Mouse (Mus musculus): ENCODE measurements at regions not wholly inside any gene's neighbourhood (a gene's known extent, or its start where the extent isn't known, plus 50 kb on each side); places are given as distances from the start of the nearest gene placed in this dataset.

DNA sequence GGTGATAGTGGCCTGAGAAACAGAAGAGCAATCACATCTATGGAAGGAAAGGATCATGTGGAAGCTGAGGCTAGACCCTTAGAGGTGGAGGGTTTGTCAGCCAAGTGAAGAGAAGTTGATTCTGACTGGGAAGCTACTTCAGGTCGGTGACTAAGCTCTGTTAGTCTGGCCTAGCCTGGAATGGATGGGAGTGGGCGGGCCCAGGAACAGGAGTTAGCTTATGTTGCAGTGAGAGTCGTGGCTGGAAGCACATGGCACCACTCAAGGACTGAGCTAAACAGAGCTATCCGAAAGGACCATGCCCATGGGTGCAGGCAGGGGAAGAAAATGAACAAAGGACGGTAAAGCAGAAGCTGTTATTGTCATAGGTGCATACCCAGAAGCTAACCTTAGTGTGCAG, 199.6 kb upstream of the Klf12 start:
- Histone ChIP-seq H3K9ac (ENCODE audit: low read depth, low read length) (no peak overlapping the region), H3K36me3 (ENCODE audit: control insufficient read depth, insufficient read depth) (no peaks in the 10 kb centered on the region), H3K4me2 (ENCODE audit: low read depth, low read length) (no peak overlapping the region), H3K27ac (ENCODE audit: low read length) (no peak overlapping the region), H3K27me3 (ENCODE audit: control insufficient read depth, insufficient read depth, low read depth, low read length) (no peaks in the 10 kb centered on the region), H3K4me1 (ENCODE audit: control insufficient read depth, low read depth, low read length) (no peaks in the 10 kb centered on the region), H3K4me3 (ENCODE audit: low read depth, low read length) (no peak overlapping the region), H3K9me3 (replicated peaks; ENCODE audit: control insufficient read depth, low read length) (no peaks in the 10 kb centered on the region)
- WGBS (ENCODE audit: insufficient replicate concordance), result 50% methylated on average over 5 of the region's 5 CpGs
- no peak for ATAC-seq (ENCODE audit: low read depth)

GRCm38 (mm10) chr14:100477595-100478380, 193.3 kb upstream of the Klf12 start:
- WGBS (ENCODE audit: insufficient replicate concordance), result 9% methylated on average over 22 of the region's 22 CpGs
- ATAC-seq (ENCODE audit: low read depth), result peak; percentile 48; the same call in 1 of the 2 replicates
- Histone ChIP-seq H3K27ac (ENCODE audit: low read length) (no peak overlapping the region), H3K9me3 (replicated peaks; ENCODE audit: control insufficient read depth, low read length) (no peaks in the 10 kb centered on the region), H3K36me3 (ENCODE audit: control insufficient read depth, insufficient read depth) (no peaks in the 10 kb centered on the region), H3K4me3 (ENCODE audit: low read depth, low read length) (peak overlapping the region; percentile 41), H3K4me2 (ENCODE audit: low read depth, low read length) (peak overlapping the region; percentile 54), H3K9ac (ENCODE audit: low read depth, low read length) (no peak overlapping the region; the same call in 1 of the 2 replicates), H3K27me3 (ENCODE audit: control insufficient read depth, insufficient read depth, low read depth, low read length) (no peaks in the 10 kb centered on the region), H3K4me1 (ENCODE audit: control insufficient read depth, low read depth, low read length) (no peaks in the 10 kb centered on the region)

DNA sequence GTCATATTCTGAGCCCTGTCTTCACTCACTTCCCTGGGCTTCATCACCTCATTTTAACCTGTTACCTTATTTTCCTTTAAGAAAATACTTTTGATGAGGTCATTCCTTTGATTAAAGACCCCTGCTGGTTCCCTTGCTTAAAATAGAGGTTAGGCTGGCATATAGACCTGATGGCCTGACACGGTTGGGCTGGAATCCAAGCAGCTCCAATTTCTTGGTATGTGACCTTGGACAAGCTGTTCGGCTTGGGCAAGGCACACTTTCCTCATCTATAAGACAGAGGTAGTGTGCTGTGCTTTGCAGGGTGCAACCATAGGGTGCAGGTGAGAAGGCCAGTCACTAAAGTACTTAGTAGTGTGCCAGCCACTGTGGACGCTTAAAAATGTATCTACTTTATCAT, 183.8 kb upstream of the Klf12 start:
- Histone ChIP-seq H3K9me3 (replicated peaks; ENCODE audit: control insufficient read depth, low read length) (no peaks in the 10 kb centered on the region), H3K27me3 (ENCODE audit: control insufficient read depth, insufficient read depth, low read depth, low read length) (no peaks in the 10 kb centered on the region), H3K4me3 (ENCODE audit: low read depth, low read length) (no peak overlapping the region), H3K9ac (ENCODE audit: low read depth, low read length) (no peak overlapping the region), H3K4me2 (ENCODE audit: low read depth, low read length) (no peak overlapping the region), H3K27ac (ENCODE audit: low read length) (no peak overlapping the region), H3K4me1 (ENCODE audit: control insufficient read depth, low read depth, low read length) (no peaks in the 10 kb centered on the region), H3K36me3 (ENCODE audit: control insufficient read depth, insufficient read depth) (no peaks in the 10 kb centered on the region)
- WGBS (ENCODE audit: insufficient replicate concordance), result 67% methylated on average over 3 of the region's 3 CpGs
- no peak for ATAC-seq (ENCODE audit: low read depth)

- ATAC-seq (ENCODE audit: low read depth), result no peak
These were observed 177.8 kb upstream of the Klf12 start for GRCm38 (mm10) chr14:100462321-100462720.

GRCm38 (mm10) chr14:100461141-100462043, 176.9 kb upstream of the Klf12 start:
- Histone ChIP-seq H3K36me3 (ENCODE audit: control insufficient read depth, insufficient read depth) (no peaks in the 10 kb centered on the region), H3K27me3 (ENCODE audit: control insufficient read depth, insufficient read depth, low read depth, low read length) (no peaks in the 10 kb centered on the region), H3K4me2 (ENCODE audit: low read depth, low read length) (no peak overlapping the region), H3K27ac (ENCODE audit: low read length) (no peak overlapping the region), H3K9ac (ENCODE audit: low read depth, low read length) (no peak overlapping the region), H3K9me3 (replicated peaks; ENCODE audit: control insufficient read depth, low read length) (no peaks in the 10 kb centered on the region), H3K4me1 (ENCODE audit: control insufficient read depth, low read depth, low read length) (no peaks in the 10 kb centered on the region; the same call in none of the 2 replicates), H3K4me3 (ENCODE audit: low read depth, low read length) (no peak overlapping the region)
- WGBS (ENCODE audit: insufficient replicate concordance), result 35% methylated on average over 12 of the region's 12 CpGs
- ATAC-seq (ENCODE audit: low read depth), result no peak

More at GRCm38 (mm10) chr14:100462321-100462720, 177.8 kb upstream of the Klf12 start:
- Histone ChIP-seq H3K4me3 (ENCODE audit: low read depth, low read length) (no peak overlapping the region), H3K9me3 (replicated peaks; ENCODE audit: control insufficient read depth, low read length) (no peaks in the 10 kb centered on the region), H3K4me1 (ENCODE audit: control insufficient read depth, low read depth, low read length) (no peaks in the 10 kb centered on the region; the same call in none of the 2 replicates), H3K9ac (ENCODE audit: low read depth, low read length) (no peak overlapping the region), H3K27ac (ENCODE audit: low read length) (no peak overlapping the region), H3K36me3 (ENCODE audit: control insufficient read depth, insufficient read depth) (no peaks in the 10 kb centered on the region), H3K4me2 (ENCODE audit: low read depth, low read length) (no peak overlapping the region), H3K27me3 (ENCODE audit: control insufficient read depth, insufficient read depth, low read depth, low read length) (no peaks in the 10 kb centered on the region)
- 61% methylated on average over 6 of the region's 6 CpGs for WGBS (ENCODE audit: insufficient replicate concordance)

DNA sequence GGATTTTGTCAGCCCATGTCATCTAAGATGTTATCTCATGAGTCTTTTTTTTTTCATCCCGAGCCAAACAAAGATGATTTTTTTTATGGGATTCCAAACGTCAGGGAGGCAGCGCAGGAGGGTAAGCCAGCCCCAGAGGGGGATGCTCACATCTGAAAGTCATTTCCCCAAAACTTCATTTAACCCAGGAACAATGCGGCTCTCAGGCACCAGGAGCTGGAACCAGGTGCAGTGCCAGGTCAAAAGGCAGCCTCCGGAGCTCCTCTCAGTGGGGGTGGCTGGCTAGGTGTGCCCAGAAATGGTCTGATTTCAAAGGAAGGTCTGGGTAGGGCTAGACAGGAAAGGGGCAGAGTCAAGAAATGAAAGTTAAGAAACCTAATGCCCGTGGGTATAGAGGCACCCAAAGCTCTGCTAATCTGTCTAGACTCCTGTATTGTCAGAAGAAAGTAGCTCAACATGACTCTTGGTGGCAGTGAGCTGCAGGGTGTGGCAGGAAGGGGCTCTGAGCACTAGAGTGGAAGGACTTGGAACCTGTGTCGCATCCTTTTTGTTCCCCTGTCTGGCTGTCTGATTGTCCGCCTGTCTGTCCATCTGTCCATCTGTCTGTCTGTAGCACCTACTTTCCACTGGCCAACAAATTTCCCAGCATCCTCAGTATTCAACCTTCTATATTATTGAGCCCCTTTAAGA, 175.3 kb upstream of the Klf12 start:
- no peak for ATAC-seq (ENCODE audit: low read depth)
- no peak overlapping the region for H3K4me2 ChIP-seq (ENCODE audit: low read depth, low read length)

GRCm38 (mm10) chr14:100458727-100459447, 174.4 kb upstream of the Klf12 start:
- H3K4me1 ChIP-seq (ENCODE audit: control insufficient read depth, low read depth, low read length), result no peaks in the 10 kb centered on the region; the same call in none of the 2 replicates
- H3K9ac ChIP-seq (ENCODE audit: low read depth, low read length), result no peak overlapping the region
- H3K27ac ChIP-seq (ENCODE audit: low read length), result no peak overlapping the region
- H3K27me3 ChIP-seq (ENCODE audit: control insufficient read depth, insufficient read depth, low read depth, low read length), result no peaks in the 10 kb centered on the region
- WGBS (ENCODE audit: insufficient replicate concordance), result 26% methylated on average over 9 of the region's 9 CpGs
- ATAC-seq (ENCODE audit: low read depth), result peak; percentile 68
- no peaks in the 10 kb centered on the region for H3K9me3 ChIP-seq (replicated peaks; ENCODE audit: control insufficient read depth, low read length)
- no peaks in the 10 kb centered on the region for H3K36me3 ChIP-seq (ENCODE audit: control insufficient read depth, insufficient read depth)
- no peak overlapping the region for H3K4me3 ChIP-seq (ENCODE audit: low read depth, low read length)
- no peak overlapping the region for H3K4me2 ChIP-seq (ENCODE audit: low read depth, low read length)

More for the DNA sequence above, 175.3 kb upstream of the Klf12 start:
- H3K4me1 ChIP-seq (ENCODE audit: control insufficient read depth, low read depth, low read length), result no peaks in the 10 kb centered on the region; the same call in none of the 2 replicates
- no peak overlapping the region for H3K27ac ChIP-seq (ENCODE audit: low read length)
- no peaks in the 10 kb centered on the region for H3K36me3 ChIP-seq (ENCODE audit: control insufficient read depth, insufficient read depth)
- H3K27me3 ChIP-seq (ENCODE audit: control insufficient read depth, insufficient read depth, low read depth, low read length), result no peaks in the 10 kb centered on the region
- no peak overlapping the region for H3K4me3 ChIP-seq (ENCODE audit: low read depth, low read length)
- no peaks in the 10 kb centered on the region for H3K9me3 ChIP-seq (replicated peaks; ENCODE audit: control insufficient read depth, low read length)
- H3K9ac ChIP-seq (ENCODE audit: low read depth, low read length), result no peak overlapping the region
- 28% methylated on average over 8 of the region's 8 CpGs for WGBS (ENCODE audit: insufficient replicate concordance)
